Mouse (Mus musculus) forebrain, embryonic 16.5 days (tissue): ENCODE results near the gene 4930432M17Rik. TPM values are rescaled to one million over a fixed set of nuclear protein-coding genes. Genes with fewer than 3 reads are reported as not detected.

Source experiments
- ATAC-seq: fragments of 200-750 bp; cut with Nextera tagmentation; 2 replicates; pipeline ENCODE4 v1.8.0; 2017; ENCODE audit warnings: mild to moderate bottlenecking, moderate library complexity
- H3K27ac ChIP-seq: fragments of 300-500 bp; sonication (generic); 2 replicates; pipeline ENCODE4 v1.5.1; 2014; ENCODE audit warnings: low read length, control low read depth
- H3K27me3 ChIP-seq: fragments of 300-500 bp; sonication (generic); replicated peaks from 2 replicates; pipeline ENCODE4 v1.6.1; 2014; ENCODE audit warnings: low read length; ENCODE audit not compliant: control insufficient read depth, insufficient read depth
- H3K36me3 ChIP-seq: fragments of 300-500 bp; sonication (generic); 2 replicates; pipeline ENCODE4 v1.6.1; 2014; ENCODE audit not compliant: control insufficient read depth, insufficient read depth
- H3K4me1 ChIP-seq: fragments of 300-500 bp; sonication (generic); replicated peaks from 2 replicates; pipeline ENCODE4 v1.6.1; 2014; ENCODE audit warnings: low read length; ENCODE audit not compliant: control insufficient read depth, insufficient read depth
- H3K4me2 ChIP-seq: fragments of 300-500 bp; sonication (generic); 2 replicates; pipeline ENCODE4 v1.6.1; 2014; ENCODE audit warnings: mild to moderate bottlenecking, low read length, control low read depth
- H3K4me3 ChIP-seq: fragments of 300-500 bp; sonication (generic); replicated peaks from 2 replicates; pipeline ENCODE4 v1.5.1; 2014; ENCODE audit warnings: mild to moderate bottlenecking, low read length, control low read depth
- H3K9ac ChIP-seq: fragments of 300-500 bp; sonication (generic); replicated peaks from 2 replicates; pipeline ENCODE4 v1.6.1; 2014; ENCODE audit warnings: low read depth, low read length, control low read depth
- H3K9me3 ChIP-seq: fragments of 300-500 bp; sonication (generic); 2 replicates; pipeline ENCODE4 v1.6.1; 2016; ENCODE audit warnings: low read length; ENCODE audit not compliant: control insufficient read depth
- WGBS: fragments of 180-500 bp; shearing (Covaris S2); extraction: QIAGEN DNeasy Blood & Tissue Kit; methylation state at CpG from one replicate; pipeline ENCODE4 v1.1.7; 2014; 5-methylcytosine and 5-hydroxymethylcytosine counted together
- polyA plus RNA-seq: library from polyadenylated mRNA; unstranded; fragments of >200 nt; fragmentation: Nextera tagmentation; extraction: Ambion mirVana; gene quantifications from 2 replicates; pipeline ENCODE4 v1.2.1, GENCODE M21; 2015

The 4930432M17Rik gene
- polyA plus RNA-seq, 1 experiment from 2014 or later: not detected

GRCm38 (mm10) chr3:121638241-121638640, 32.3 kb upstream of the 4930432M17Rik start:
- ATAC-seq: no peak
- WGBS: 87% methylated on average over 3 of the region's 3 CpGs
- Histone ChIP-seq H3K4me1 (no peaks in the 10 kb centered on the region), H3K4me3 (no peak overlapping the region), H3K4me2 (no peak overlapping the region), H3K36me3 (no peaks in the 10 kb centered on the region), H3K27ac (no peak overlapping the region), H3K9me3 (no peaks in the 10 kb centered on the region), H3K27me3 (no peaks in the 10 kb centered on the region), H3K9ac (no peak overlapping the region)

- Histone ChIP-seq H3K4me3 (no peak overlapping the region), H3K27ac (no peak overlapping the region), H3K27me3 (no peaks in the 10 kb centered on the region), H3K4me1 (no peaks in the 10 kb centered on the region), H3K9me3 (no peaks in the 10 kb centered on the region), H3K9ac (no peak overlapping the region), H3K36me3 (no peaks in the 10 kb centered on the region), H3K4me2 (no peak overlapping the region)
- 65% methylated on average over 2 of the region's 2 CpGs for WGBS
- no peak for ATAC-seq
Observed at GRCm38 (mm10) chr3:121640611-121641010, 30.0 kb upstream of the 4930432M17Rik start.

GRCm38 (mm10) chr3:121643236-121643635, 27.3 kb upstream of the 4930432M17Rik start:
- ATAC-seq: no peak
- H3K4me2 ChIP-seq: no peak overlapping the region
- H3K36me3 ChIP-seq: no peaks in the 10 kb centered on the region
- no peak overlapping the region for H3K4me3 ChIP-seq
- H3K9ac ChIP-seq: no peak overlapping the region
- 75% methylated on average over 8 of the region's 8 CpGs for WGBS
- no peak overlapping the region for H3K27ac ChIP-seq
- no peaks in the 10 kb centered on the region for H3K9me3 ChIP-seq
- no peaks in the 10 kb centered on the region for H3K4me1 ChIP-seq
- no peaks in the 10 kb centered on the region for H3K27me3 ChIP-seq

GRCm38 (mm10) chr3:121645447-121645846, 25.1 kb upstream of the 4930432M17Rik start:
- Histone ChIP-seq H3K4me3 (no peak overlapping the region), H3K27ac (no peak overlapping the region), H3K9me3 (no peaks in the 10 kb centered on the region), H3K27me3 (no peaks in the 10 kb centered on the region), H3K9ac (no peak overlapping the region), H3K36me3 (no peaks in the 10 kb centered on the region), H3K4me2 (no peak overlapping the region), H3K4me1 (no peaks in the 10 kb centered on the region)
- WGBS: 73% methylated on average over 7 of the region's 7 CpGs
- ATAC-seq: no peak

- no peaks in the 10 kb centered on the region for H3K9me3 ChIP-seq
- no peak overlapping the region for H3K27ac ChIP-seq
- H3K4me1 ChIP-seq: no peaks in the 10 kb centered on the region
- no peak overlapping the region for H3K9ac ChIP-seq
- H3K27me3 ChIP-seq: no peaks in the 10 kb centered on the region
- no peak overlapping the region for H3K4me3 ChIP-seq
- H3K36me3 ChIP-seq: no peaks in the 10 kb centered on the region
- no peak overlapping the region for H3K4me2 ChIP-seq
- ATAC-seq: no peak
- WGBS: 79% methylated on average over 9 of the region's 9 CpGs
Observed at GRCm38 (mm10) chr3:121646364-121647048, 24.1 kb upstream of the 4930432M17Rik start.

GRCm38 (mm10) chr3:121648238-121648778, 22.3 kb upstream of the 4930432M17Rik start:
- H3K36me3 ChIP-seq: no peaks in the 10 kb centered on the region
- WGBS: 91% methylated on average over 8 of the region's 8 CpGs
- ATAC-seq: no peak
- no peaks in the 10 kb centered on the region for H3K4me1 ChIP-seq
- H3K27me3 ChIP-seq: no peaks in the 10 kb centered on the region
- H3K9me3 ChIP-seq: no peaks in the 10 kb centered on the region
- no peak overlapping the region for H3K9ac ChIP-seq
- H3K27ac ChIP-seq: no peak overlapping the region
- H3K4me3 ChIP-seq: no peak overlapping the region
- no peak overlapping the region for H3K4me2 ChIP-seq

- Histone ChIP-seq H3K4me3 (no peak overlapping the region), H3K36me3 (no peaks in the 10 kb centered on the region), H3K4me1 (no peaks in the 10 kb centered on the region), H3K27me3 (no peaks in the 10 kb centered on the region), H3K27ac (no peak overlapping the region), H3K4me2 (no peak overlapping the region), H3K9me3 (no peaks in the 10 kb centered on the region), H3K9ac (no peak overlapping the region)
- 68% methylated on average over 10 of the region's 10 CpGs for WGBS
- ATAC-seq: no peak
Observed at GRCm38 (mm10) chr3:121650052-121650671, 20.4 kb upstream of the 4930432M17Rik start.

GRCm38 (mm10) chr3:121651710-121652109, 18.9 kb upstream of the 4930432M17Rik start:
- WGBS: 75% methylated on average over 3 of the region's 3 CpGs
- Histone ChIP-seq H3K27me3 (no peaks in the 10 kb centered on the region), H3K9ac (no peak overlapping the region), H3K4me2 (no peak overlapping the region), H3K4me1 (no peaks in the 10 kb centered on the region), H3K9me3 (no peaks in the 10 kb centered on the region), H3K36me3 (no peaks in the 10 kb centered on the region), H3K27ac (no peak overlapping the region), H3K4me3 (no peak overlapping the region)
- ATAC-seq: no peak

GRCm38 (mm10) chr3:121652186-121652585, 18.4 kb upstream of the 4930432M17Rik start:
- H3K27ac ChIP-seq: no peak overlapping the region
- no peak overlapping the region for H3K4me3 ChIP-seq
- H3K27me3 ChIP-seq: no peaks in the 10 kb centered on the region
- H3K36me3 ChIP-seq: no peaks in the 10 kb centered on the region
- no peaks in the 10 kb centered on the region for H3K4me1 ChIP-seq
- no peak overlapping the region for H3K9ac ChIP-seq
- no peak overlapping the region for H3K4me2 ChIP-seq
- no peaks in the 10 kb centered on the region for H3K9me3 ChIP-seq
- ATAC-seq: no peak
- WGBS: 74% methylated on average over 1 of the region's 1 CpGs
